Mouse (Mus musculus): ENCODE measurements around the gene Tspoap1. TPM values are rescaled to one million over a fixed set of nuclear protein-coding genes. Genes with fewer than 3 reads are reported as not detected.

The Tspoap1 gene
- polyA plus RNA-seq, 1 experiment from 2014 or later = 1.7 TPM

DNA sequence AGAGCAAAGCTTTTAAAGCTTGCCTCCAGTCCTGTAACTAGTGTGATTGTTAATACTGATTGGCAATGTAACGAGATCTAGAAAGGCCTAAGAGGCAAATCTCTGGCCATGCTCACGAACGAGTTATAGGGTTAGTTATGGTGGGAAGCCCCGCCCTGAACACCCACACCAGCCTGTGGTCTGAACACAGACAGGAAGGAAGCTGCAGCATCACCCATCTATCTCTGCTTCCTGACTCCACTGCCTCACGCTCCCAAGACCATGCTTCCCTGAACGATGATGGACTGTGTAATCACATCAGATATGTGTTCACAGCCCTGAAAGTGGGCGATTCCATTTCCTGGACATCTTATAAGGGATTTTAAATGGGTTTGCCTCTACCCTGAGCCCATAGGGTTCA lies 47.9 kb downstream of the Tspoap1 start:
- 75% methylated on average over 7 of the region's 7 CpGs for WGBS
- no peak overlapping the region for H3K9ac ChIP-seq (ENCODE audit: low read length)
- no peaks in the 10 kb centered on the region for H3K9me3 ChIP-seq (replicated peaks; ENCODE audit: control insufficient read depth, low read length)
- H3K27ac ChIP-seq (ENCODE audit: low read length) = no peak overlapping the region
- no peak for ATAC-seq (ENCODE audit: insufficient read depth, low FRiP score)
- H3K4me2 ChIP-seq (ENCODE audit: low read depth, low read length) = no peak overlapping the region
- H3K36me3 ChIP-seq (ENCODE audit: control insufficient read depth, insufficient read depth, low read length) = no peaks in the 10 kb centered on the region
- no peaks in the 10 kb centered on the region for H3K4me1 ChIP-seq (ENCODE audit: control insufficient read depth, insufficient read depth, low read length)
- no peak overlapping the region for H3K4me3 ChIP-seq (replicated peaks; ENCODE audit: low read length)
- no peaks in the 10 kb centered on the region for H3K27me3 ChIP-seq (ENCODE audit: control insufficient read depth, insufficient read depth, low read length)

DNA sequence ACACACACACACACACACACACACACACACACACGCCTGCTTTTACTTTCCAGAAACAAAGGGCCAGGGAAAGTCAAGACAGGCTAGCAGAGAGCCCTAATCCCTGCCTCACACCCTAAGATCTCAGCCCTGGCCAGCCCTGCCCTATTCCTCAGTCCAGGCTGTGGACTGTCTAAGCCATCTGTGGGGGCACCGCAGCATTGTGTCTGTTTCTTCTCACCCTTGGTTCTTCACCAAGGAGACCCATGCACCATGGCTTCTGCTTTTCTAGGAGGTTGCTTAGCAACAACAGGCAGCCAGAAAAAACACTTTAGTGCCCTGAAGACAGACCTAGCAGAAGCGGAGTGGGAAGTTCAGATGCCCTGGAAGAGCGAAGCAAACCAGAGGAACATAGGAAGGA lies 51.1 kb downstream of the Tspoap1 start:
- Histone ChIP-seq H3K9ac (ENCODE audit: low read length) (no peak overlapping the region), H3K4me1 (ENCODE audit: control insufficient read depth, insufficient read depth, low read length) (no peaks in the 10 kb centered on the region), H3K27ac (ENCODE audit: low read length) (no peak overlapping the region), H3K36me3 (ENCODE audit: control insufficient read depth, insufficient read depth, low read length) (no peaks in the 10 kb centered on the region), H3K27me3 (ENCODE audit: control insufficient read depth, insufficient read depth, low read length) (no peaks in the 10 kb centered on the region), H3K4me2 (ENCODE audit: low read depth, low read length) (no peak overlapping the region), H3K9me3 (replicated peaks; ENCODE audit: control insufficient read depth, low read length) (no peaks in the 10 kb centered on the region), H3K4me3 (replicated peaks; ENCODE audit: low read length) (no peak overlapping the region)
- WGBS = 51% methylated on average over 4 of the region's 4 CpGs
- ATAC-seq (ENCODE audit: insufficient read depth, low FRiP score) = no peak

DNA sequence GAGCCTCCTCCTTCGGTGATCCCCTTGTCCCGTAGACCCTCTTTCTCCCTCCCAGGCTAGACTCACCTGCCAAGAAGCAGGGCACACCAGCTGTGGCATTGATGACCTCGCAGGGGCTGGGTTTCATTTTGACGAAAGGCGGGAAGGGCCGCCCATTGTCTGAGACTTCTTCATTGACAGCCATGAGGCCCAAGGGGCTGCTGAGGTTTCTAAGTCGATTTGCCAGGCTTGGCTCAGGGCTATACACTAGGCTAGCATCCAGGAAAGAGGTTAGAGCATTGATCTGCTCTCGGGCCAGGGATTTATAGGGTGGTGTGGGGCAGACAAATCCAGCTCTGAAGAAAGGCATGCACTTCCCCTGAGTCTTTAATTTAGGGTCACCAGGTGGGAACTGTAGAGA lies 54.5 kb downstream of the Tspoap1 start:
- Histone ChIP-seq H3K4me3 (replicated peaks; ENCODE audit: low read length) (no peak overlapping the region), H3K9ac (ENCODE audit: low read length) (no peak overlapping the region), H3K36me3 (ENCODE audit: control insufficient read depth, insufficient read depth, low read length) (no peaks in the 10 kb centered on the region), H3K27ac (ENCODE audit: low read length) (no peak overlapping the region), H3K4me2 (ENCODE audit: low read depth, low read length) (no peak overlapping the region), H3K27me3 (ENCODE audit: control insufficient read depth, insufficient read depth, low read length) (no peaks in the 10 kb centered on the region), H3K9me3 (replicated peaks; ENCODE audit: control insufficient read depth, low read length) (no peaks in the 10 kb centered on the region), H3K4me1 (ENCODE audit: control insufficient read depth, insufficient read depth, low read length) (no peaks in the 10 kb centered on the region)
- WGBS = 66% methylated on average over 8 of the region's 8 CpGs
- no peak for ATAC-seq (ENCODE audit: insufficient read depth, low FRiP score)

DNA sequence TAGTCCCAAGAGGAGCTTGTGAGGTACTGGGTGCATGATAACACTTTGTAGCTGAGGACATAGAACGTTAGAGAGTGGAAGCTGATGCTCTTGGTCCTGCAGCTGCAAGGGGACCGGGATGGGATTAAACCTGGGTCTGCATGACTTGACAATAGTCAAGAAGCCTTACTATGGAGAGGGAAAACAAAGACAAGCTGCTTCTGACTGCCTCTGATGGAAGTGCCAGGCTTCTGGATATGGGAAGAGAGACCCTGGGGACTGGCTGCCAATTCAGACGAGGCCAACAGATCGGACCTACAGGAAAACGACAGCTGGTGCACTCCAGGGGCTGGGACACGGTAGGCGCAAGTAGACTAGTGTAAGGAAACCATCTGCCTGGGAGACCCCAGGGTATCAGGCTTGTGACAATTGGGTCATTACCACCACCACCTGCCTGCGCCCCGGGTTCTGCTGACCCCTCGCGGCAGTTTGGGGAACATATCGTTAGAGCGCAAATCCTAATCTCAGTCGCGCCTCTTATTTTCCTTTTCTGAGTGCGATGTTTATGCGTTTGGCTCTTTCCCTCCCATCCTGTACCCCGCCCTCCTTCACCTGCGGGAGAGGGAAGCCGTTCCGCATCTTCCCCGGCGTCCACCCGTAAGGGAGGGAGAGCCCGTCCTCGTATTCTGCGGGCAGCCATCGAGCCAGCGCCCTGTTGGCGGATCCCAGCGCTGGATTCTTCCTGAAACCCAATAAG lies 56.5 kb downstream of the Tspoap1 start:
- no peak overlapping the region for H3K27ac ChIP-seq (ENCODE audit: low read length)
- no peak for ATAC-seq (ENCODE audit: insufficient read depth, low FRiP score)
- H3K4me1 ChIP-seq (ENCODE audit: control insufficient read depth, insufficient read depth, low read length) = no peaks in the 10 kb centered on the region
- no peaks in the 10 kb centered on the region for H3K27me3 ChIP-seq (ENCODE audit: control insufficient read depth, insufficient read depth, low read length)
- peak overlapping the region; percentile 46 for H3K4me3 ChIP-seq (replicated peaks; ENCODE audit: low read length)
- peak overlapping the region; percentile 68 for H3K9ac ChIP-seq (ENCODE audit: low read length)
- H3K9me3 ChIP-seq (replicated peaks; ENCODE audit: control insufficient read depth, low read length) = no peaks in the 10 kb centered on the region
- H3K4me2 ChIP-seq (ENCODE audit: low read depth, low read length) = peak overlapping the region; percentile 68
- WGBS = 3% methylated on average over 31 of the region's 31 CpGs
- H3K36me3 ChIP-seq (ENCODE audit: control insufficient read depth, insufficient read depth, low read length) = no peaks in the 10 kb centered on the region

DNA sequence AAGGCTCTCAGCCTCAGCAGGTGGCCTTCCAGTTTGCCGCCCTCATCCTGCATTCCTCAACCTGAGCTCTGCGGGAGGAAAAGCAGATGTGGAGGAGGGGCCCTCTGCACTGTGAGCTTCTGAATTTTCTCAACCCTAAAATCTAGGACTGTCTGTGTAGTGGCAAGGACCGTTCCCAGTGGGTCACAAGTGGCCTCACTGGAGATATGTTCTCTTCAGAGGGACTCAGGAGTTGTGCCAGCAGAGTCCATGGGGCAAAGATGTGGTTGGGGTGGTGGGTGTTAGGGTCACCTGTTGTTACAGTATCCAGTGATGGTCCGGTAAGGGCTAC lies 57.1 kb downstream of the Tspoap1 start:
- no peaks in the 10 kb centered on the region for H3K36me3 ChIP-seq (ENCODE audit: control insufficient read depth, insufficient read depth, low read length)
- no peak overlapping the region for H3K27ac ChIP-seq (ENCODE audit: low read length)
- ATAC-seq (ENCODE audit: insufficient read depth, low FRiP score) = no peak
- peak overlapping the region; percentile 46 for H3K4me3 ChIP-seq (replicated peaks; ENCODE audit: low read length)
- H3K9ac ChIP-seq (ENCODE audit: low read length) = peak overlapping the region; percentile 68
- no peaks in the 10 kb centered on the region for H3K9me3 ChIP-seq (replicated peaks; ENCODE audit: control insufficient read depth, low read length)
- 30% methylated on average over 4 of the region's 4 CpGs for WGBS
- H3K27me3 ChIP-seq (ENCODE audit: control insufficient read depth, insufficient read depth, low read length) = no peaks in the 10 kb centered on the region
- H3K4me1 ChIP-seq (ENCODE audit: control insufficient read depth, insufficient read depth, low read length) = no peaks in the 10 kb centered on the region
- H3K4me2 ChIP-seq (ENCODE audit: low read depth, low read length) = peak overlapping the region; percentile 68

GRCm38 (mm10) chr11:87821502-87821901 lies 61.2 kb downstream of the Tspoap1 start:
- H3K9me3 ChIP-seq (replicated peaks; ENCODE audit: control insufficient read depth, low read length) = no peaks in the 10 kb centered on the region
- H3K4me3 ChIP-seq (replicated peaks; ENCODE audit: low read length) = no peak overlapping the region
- no peak for ATAC-seq (ENCODE audit: insufficient read depth, low FRiP score)
- no peak overlapping the region for H3K27ac ChIP-seq (ENCODE audit: low read length)
- H3K4me1 ChIP-seq (ENCODE audit: control insufficient read depth, insufficient read depth, low read length) = no peaks in the 10 kb centered on the region
- H3K4me2 ChIP-seq (ENCODE audit: low read depth, low read length) = no peak overlapping the region
- 57% methylated on average over 5 of the region's 5 CpGs for WGBS
- H3K27me3 ChIP-seq (ENCODE audit: control insufficient read depth, insufficient read depth, low read length) = no peaks in the 10 kb centered on the region
- H3K36me3 ChIP-seq (ENCODE audit: control insufficient read depth, insufficient read depth, low read length) = no peaks in the 10 kb centered on the region
- no peak overlapping the region for H3K9ac ChIP-seq (ENCODE audit: low read length)

DNA sequence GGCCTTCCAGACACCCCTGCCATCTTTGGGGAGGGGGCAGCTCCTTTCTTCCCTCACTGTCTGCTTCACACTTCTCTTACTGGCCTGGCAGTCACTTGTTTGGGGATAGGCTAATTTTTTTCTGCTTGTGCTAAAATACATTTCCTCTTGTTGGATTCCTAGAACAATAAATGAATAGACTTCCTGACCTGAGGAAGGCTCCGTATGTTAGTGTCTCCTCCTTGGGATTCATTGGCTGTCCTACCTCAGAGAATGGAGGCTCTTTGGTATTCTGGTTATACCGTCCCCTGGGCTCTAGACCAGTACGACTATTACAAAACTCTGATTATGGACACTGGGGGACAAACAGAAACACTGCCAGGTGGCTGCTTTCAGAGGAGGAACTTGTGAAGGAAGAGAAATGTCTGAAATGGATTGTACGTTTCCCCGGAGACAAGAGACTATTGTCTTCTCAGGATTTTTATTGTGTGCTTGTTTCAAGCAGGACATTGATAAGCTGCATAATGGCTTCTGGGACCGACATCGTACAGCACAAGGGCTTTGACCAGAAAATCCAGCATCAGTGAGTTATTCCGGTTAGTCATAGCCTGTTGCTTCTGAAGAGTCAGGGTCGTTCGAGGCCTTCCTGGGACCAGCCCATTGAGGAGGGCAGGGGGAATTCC lies 68.0 kb downstream of the Tspoap1 start, which contains the start of gene Lpo:
Gene Lpo (minus strand): TSS at position 51 of the 662 bp plus-strand sequence.
- no peaks in the 10 kb centered on the region for H3K27me3 ChIP-seq (ENCODE audit: control insufficient read depth, insufficient read depth, low read length)
- H3K4me1 ChIP-seq (ENCODE audit: control insufficient read depth, insufficient read depth, low read length) = no peaks in the 10 kb centered on the region
- 54% methylated on average over 10 of the region's 10 CpGs for WGBS
- no peak within 1 kb of the TSS for H3K9ac ChIP-seq (ENCODE audit: low read length)
- no peak for ATAC-seq (ENCODE audit: insufficient read depth, low FRiP score)
- H3K4me3 ChIP-seq (replicated peaks; ENCODE audit: low read length) = no peak within 1 kb of the TSS
- no peaks in the 10 kb centered on the region for H3K9me3 ChIP-seq (replicated peaks; ENCODE audit: control insufficient read depth, low read length)
- H3K36me3 ChIP-seq (ENCODE audit: control insufficient read depth, insufficient read depth, low read length) = no peaks in the 10 kb centered on the region
- no peak within 1 kb of the TSS for H3K4me2 ChIP-seq (ENCODE audit: low read depth, low read length)
- H3K27ac ChIP-seq (ENCODE audit: low read length) = no peak within 1 kb of the TSS

MicroRNAs within 50 kb of the gene (microRNA counts, 519-probe panel; counts per million panel counts)
- microRNA mmu-miR-142-3p (3,778 counts per million, percentile 88 among the panel's probes with 10 or more counts), microRNA mmu-miR-142-5p (3,528 counts per million, percentile 82 among the panel's probes with 10 or more counts)

Small RNA genes within 50 kb of the gene (microRNA-seq; reads per million reads assigned to microRNA genes)
- gene Mir142 (not detected), gene Mir142b (not detected)

Other genes with a start within 250 kb of the Tspoap1 start
- gene Gm11492, start 193.9 kb upstream of the Tspoap1 start, polyA plus RNA-seq (2015; fragmentation: Nextera tagmentation; extraction: Ambion mirVana) = not detected in 2 replicates
- gene Sept4, start 191.6 kb upstream of the Tspoap1 start, polyA plus RNA-seq (2015; fragmentation: Nextera tagmentation; extraction: Ambion mirVana) = 25.1 and 26.7 TPM in 2 replicates
- gene Mtmr4, start 168.4 kb upstream of the Tspoap1 start, polyA plus RNA-seq (2015; fragmentation: Nextera tagmentation; extraction: Ambion mirVana) = 27.0 and 28.6 TPM in 2 replicates
- gene Hsf5, start 143.4 kb upstream of the Tspoap1 start, polyA plus RNA-seq (2015; fragmentation: Nextera tagmentation; extraction: Ambion mirVana) = 0.10 and 0.14 TPM in 2 replicates
- gene Rnf43, start 97.8 kb upstream of the Tspoap1 start, polyA plus RNA-seq (2015; fragmentation: Nextera tagmentation; extraction: Ambion mirVana) = 14.7 and 16.9 TPM in 2 replicates
- gene Supt4a, start 23.0 kb upstream of the Tspoap1 start, polyA plus RNA-seq (2015; fragmentation: Nextera tagmentation; extraction: Ambion mirVana) = 116 and 119 TPM in 2 replicates
- 17.4 and 19.0 TPM in 2 replicates for gene Mpo, start 33.0 kb downstream of the Tspoap1 start, polyA plus RNA-seq (2015; fragmentation: Nextera tagmentation; extraction: Ambion mirVana)
- gene Lpo, start 67.7 kb downstream of the Tspoap1 start, polyA plus RNA-seq (2015; fragmentation: Nextera tagmentation; extraction: Ambion mirVana) = 0.25 and 0.41 TPM in 2 replicates
- gene Mks1, start 92.7 kb downstream of the Tspoap1 start, polyA plus RNA-seq (2015; fragmentation: Nextera tagmentation; extraction: Ambion mirVana) = 12.5 and 14.3 TPM in 2 replicates
- gene Epx, start 115.0 kb downstream of the Tspoap1 start, polyA plus RNA-seq (2015; fragmentation: Nextera tagmentation; extraction: Ambion mirVana) = 0.15 and 0.35 TPM in 2 replicates
- gene Olfr462, start 131.7 kb downstream of the Tspoap1 start, polyA plus RNA-seq (2015; fragmentation: Nextera tagmentation; extraction: Ambion mirVana) = not detected in 2 replicates
- not detected in 2 replicates for gene Olfr463, start 136.8 kb downstream of the Tspoap1 start, polyA plus RNA-seq (2015; fragmentation: Nextera tagmentation; extraction: Ambion mirVana)
- not detected in 2 replicates for gene Olfr464, start 160.4 kb downstream of the Tspoap1 start, polyA plus RNA-seq (2015; fragmentation: Nextera tagmentation; extraction: Ambion mirVana)
- 14.6 and 16.5 TPM in 2 replicates for gene Dynll2, start 227.0 kb downstream of the Tspoap1 start, polyA plus RNA-seq (2015; fragmentation: Nextera tagmentation; extraction: Ambion mirVana)